Mouse (Mus musculus) layer of hippocampus, adult 8-10 months (tissue): ENCODE measurements at regions not wholly inside any gene's neighbourhood (a gene's known extent, or its start where the extent isn't known, plus 50 kb on each side); places are given as distances from the start of the nearest gene placed in this dataset.
"Not testable (repeated sequence)": the region's sequence is repeated elsewhere in the genome, so short reads cannot be mapped to it uniquely, and the experiment has no call there.

Experiments used
- DNase-seq, 2 experiments: peaks; one replicate each; pipeline ENCODE4 v3.0.0; 2022; ENCODE audit warnings: low spot score in 2 of 2

DNA sequence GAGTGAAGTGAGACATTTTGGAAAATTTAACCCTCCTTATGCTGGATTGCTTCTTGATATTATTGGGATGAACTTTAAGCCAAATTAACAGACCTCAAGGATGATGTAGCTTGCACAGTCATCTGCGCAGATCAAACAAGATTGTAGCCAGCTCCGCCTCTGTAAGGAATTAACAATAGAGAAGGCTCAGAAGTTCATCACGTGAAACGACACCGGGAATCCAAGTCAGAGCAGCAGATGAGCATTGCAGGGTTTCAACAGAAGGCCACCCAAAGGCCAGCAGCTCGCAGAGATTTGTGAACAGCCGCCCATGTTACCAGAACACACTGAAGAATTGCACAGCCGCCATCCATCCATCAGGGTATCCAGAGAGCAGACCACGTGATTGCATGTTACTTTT, 391.1 kb downstream of the Med10 start:
- no peak for DNase-seq

DNA sequence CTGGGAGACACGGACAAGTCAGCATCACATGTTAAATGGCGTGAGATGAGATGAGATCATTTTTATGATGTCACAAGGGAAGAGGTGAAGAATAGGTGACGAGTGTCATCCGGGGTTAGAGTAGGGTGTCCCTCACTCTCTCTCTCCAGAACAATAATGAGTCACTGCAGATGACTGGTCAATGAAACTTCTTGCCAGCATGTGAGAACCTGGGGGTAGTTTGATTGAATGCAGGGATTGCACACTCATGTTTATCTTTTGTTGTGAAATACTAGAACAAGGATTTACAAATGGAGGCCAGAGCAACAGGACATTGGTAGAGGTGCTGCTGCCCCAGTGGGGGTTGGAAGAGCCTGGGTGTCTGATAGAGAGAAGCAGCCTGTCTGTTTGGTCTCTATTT, 393.7 kb downstream of the Med10 start:
- DNase-seq = no peak

DNA sequence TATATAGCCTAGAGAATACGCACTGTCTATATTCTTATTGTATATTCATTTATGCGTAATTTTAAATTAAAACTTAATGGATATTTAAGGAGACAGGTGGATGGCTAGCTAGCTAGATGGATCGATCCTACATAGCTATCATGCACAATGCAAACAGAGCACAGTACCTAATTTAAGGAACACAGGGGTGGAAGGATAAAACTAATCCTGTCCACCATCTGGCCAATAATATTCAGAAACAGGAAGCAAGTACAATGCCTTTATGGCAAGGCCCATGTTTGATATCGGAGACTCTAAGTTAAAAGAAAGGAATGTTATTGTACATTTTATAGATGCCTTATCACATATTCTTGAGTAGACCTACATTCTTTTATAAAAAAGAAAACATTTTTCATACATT, 396.4 kb downstream of the Med10 start:
- DNase-seq = no peak

DNA sequence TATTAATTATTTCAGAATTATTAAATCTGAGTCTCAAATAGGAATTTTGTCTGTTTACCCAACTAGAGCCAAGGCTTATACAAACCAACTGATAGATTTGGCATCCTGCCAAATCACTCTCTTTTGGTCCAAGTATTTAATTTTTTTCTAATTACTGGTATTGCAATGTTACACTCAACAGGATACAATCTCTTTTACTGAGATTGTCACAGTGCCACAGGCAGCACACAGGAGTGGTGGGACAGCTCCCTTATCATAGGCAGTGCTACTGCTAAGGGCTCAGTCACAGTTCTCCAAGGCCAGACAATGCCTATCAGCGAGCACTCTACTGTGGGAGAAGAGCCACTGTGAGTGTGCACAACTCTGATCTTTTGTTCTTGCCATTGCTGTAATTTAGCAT, 396.9 kb downstream of the Med10 start:
- DNase-seq = no peak

DNA sequence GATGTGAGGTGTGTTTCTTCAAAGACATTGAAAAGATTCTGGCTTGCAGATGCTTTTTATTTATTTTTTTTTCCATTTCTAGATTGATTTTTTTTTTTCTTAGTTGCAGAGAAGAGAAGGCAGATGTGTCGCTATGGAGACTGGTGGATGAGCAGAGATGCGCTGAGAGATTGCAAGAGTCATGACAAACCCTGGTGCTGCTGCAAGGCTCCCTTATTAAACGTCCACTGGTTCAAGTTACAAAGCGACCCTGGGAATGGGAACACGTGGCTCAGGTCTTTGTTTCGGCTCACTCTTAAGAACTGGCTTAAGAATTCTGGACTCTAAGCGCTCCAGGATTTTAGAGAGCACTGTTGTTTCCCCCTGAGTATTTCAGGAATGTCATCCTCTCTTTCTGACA, 403.1 kb downstream of the Med10 start:
- no peak for DNase-seq

DNA sequence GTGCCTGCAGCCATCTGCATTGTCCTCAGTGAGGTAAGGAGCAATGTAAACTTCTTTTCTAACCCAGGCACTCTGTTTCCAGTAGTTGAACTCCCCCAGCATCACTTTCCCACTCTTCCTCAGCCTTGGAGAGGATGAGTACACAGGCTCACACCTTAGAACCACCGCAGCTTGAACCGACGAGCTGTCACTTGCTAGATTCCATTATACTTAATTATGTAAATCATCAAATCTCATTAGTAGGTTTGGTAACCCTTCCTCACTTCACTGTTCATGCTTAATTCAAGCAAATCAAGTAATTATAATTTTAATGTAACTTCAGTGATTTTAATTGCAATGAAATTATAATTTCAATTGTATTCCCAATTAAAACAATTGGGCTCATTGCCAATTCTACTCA, 408.0 kb downstream of the Med10 start:
- DNase-seq = no peak

DNA sequence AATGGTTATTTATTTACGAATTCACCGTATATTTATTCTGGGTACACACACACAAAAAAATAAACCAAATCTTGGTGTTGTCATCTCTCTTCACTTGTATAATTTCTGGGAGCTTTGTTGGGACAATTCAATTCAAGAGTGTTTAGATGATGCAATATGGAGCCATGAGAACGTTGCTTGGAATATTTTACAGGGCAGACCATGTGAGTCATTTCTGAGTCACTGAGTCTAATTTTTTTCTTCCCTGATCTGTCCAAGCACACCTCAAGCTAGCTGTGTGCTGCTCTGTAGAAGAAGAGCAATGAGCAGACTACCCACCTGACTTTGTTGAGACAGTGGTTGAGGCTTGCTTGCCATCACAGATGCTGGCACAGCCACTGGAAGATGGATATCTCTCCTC, 410.8 kb downstream of the Med10 start:
- no peak for DNase-seq

DNA sequence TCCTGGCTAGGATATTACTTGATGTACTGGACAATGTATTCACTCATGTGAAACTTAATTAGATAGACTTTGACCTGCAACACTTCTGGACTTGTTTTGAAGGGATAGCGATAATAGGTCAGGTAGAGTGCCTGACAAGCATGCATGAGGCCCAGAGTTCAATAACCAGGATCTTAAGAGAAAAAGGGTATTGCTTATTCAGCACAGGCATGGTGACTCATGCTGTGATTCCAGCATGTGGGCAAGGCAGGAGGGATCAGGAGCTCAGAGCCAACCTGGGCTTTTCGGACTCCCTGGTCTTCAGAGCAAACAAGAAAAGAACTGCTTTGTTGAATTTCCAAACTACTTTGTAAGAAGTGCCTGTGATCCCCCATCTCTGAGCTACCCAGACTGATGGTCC, 411.4 kb downstream of the Med10 start:
- no peak for DNase-seq

DNA sequence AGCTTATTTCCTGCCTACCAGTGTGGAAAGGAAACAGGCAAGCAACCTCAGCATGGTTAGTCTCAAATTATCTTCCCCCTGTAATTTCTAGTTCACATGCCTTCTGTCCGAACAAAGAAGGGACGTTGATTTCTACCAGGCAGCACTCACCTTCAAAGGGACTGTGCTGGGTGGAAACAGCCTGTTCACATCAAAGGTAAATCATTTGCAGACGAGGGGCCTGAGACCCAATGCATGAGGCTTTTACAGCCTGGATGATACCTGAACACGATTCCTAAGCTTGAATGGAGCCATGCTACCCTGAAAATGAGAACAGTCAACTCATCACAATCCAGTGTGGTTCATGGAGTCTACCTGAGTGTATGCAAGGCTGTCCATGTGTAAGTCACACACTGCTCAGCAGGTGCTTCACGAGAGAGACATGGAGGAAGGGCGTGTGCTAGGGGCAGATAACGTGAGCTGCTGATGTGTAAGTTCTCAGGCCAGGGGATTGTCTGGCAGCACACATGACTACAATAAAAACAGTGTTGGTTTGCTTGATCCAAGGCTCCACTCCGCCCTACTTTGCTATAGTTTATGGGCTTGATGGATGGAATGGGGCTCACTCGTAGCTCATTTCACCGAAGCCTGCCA, 411.9 kb downstream of the Med10 start:
- no peak for DNase-seq

DNA sequence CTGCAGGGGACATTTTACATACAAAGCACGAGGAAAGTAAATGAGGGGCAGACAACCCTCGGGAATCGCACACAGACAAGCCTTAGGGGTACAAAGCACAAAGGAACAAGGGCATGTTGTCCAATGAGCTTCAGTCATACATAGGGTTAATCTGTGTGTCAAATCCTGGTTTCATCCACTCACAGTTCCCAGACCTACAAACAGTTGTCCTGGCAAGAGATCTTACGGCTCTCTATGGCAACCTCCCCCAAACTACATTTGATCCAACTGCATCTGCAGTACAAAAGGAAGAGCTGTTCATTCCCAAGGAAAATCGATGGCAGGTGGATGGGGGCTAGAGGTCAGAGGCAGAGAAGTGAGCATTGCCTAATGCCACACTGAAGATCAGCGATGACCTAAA, 413.9 kb downstream of the Med10 start:
- no peak for DNase-seq

DNA sequence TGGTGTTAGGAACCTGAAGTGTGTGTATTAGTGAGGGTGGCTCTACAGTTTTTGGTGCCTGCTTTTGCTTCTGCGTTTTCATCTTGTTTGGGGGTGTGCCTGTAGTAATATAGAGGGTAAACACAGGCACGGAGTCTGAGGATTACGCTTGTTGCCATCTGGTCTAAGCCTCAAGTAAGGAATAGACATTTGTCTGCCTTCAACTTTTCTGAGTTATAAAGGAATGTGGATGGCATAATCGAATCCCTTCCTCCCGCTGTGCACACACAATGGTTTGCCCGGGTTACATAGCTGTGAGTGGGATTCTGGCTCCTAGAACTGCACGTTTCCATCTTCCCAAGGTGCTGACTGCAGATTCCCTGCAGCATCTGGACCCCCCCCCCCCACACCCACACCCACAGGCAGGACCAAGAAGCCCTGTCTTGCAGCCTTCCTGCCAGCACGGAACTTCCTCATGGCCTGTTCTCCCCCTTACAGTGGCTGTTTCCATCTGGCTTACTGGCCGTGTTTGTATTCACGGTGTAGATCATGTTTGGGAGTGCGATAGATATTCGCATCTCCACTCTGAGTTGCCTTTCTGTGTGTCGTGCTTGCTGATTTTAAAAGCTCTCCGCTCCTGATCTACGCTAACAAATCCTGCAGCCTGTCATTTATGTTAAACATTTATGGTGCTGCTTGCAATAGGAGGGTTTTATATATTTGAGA, 415.4 kb downstream of the Med10 start:
- DNase-seq = no peak

DNA sequence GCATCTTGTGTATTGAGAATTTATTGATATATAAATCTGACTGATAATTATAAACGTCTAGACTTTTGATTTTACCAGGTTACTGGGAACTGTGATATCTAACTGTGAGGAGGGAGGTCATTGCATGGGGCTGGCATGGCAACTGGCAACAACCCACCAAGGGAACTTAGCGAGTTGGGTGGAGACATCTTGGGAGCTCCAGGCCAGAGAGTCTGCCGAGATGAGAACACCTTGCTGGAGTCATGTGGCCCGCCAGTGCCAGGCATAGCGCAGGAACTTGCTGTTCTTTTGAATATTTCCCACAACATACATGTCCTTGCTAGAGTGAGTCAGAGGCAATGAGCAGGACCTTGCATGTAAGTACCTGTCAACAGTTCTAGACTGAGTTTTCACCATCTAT, 413.9 kb downstream of the Ice1 start:
- no peak for DNase-seq

DNA sequence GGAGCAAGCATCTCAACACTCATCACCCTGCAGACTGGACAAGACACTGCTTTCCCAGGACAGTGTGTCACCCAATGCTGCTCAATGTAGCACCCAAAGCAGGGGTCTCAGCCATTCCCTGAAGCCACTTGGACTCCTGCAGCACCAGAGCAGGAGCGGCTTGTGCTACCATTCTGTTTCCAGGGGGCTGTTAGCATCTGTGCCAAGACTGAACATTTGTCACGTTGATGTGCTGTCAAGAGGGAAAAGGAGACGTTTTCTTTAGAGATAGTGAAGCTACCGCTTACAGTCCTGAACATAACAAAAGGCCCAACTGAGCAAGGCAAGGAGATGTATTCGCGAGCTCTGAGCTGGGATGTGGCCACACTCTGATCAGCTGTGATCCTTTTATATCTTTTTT, 410.3 kb downstream of the Ice1 start:
- no peak for DNase-seq

DNA sequence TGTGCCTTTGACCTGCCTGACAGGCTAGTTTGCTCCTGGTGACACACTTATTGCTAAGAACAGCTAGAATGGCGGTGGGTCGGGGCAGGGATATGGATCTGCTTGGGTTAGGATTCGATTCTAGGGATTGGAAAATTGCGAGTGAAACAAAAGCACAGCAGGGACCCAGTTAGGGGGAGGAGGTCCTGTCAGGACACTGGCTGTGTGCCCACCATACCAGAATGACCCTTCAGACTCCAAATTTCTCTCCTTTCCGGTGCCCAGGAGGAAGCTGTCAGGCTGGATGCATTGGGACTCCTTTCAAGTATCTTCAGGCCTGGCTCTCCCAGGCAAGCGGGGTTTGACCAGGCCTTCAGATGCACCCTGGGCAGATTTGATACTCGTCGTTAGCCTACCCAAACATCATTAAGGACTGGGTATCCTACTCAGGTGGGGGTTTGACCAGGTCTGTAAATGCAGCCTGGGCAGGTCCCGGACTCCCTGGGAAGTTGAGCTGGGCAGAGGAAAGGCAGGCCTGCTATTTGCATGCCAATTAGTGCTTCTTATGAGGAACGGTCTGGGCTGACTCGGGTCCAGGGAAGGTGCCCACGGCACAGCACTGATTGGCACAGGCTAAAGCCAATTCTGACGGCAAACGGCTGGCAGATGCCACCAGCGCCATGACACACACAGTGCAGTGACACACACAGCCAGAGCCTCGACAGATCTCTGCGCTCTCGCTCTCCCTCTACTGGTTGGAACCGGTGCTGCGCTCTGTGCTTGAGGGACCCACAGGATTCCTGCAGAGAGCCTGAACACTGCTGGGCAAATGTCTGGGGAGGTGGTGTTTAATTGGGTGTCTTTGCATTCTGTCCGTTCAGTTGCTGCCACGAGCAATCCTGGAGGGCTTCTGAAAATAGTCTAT, 403.3 kb downstream of the Ice1 start:
- DNase-seq = peak; percentile 69 to 88

DNA sequence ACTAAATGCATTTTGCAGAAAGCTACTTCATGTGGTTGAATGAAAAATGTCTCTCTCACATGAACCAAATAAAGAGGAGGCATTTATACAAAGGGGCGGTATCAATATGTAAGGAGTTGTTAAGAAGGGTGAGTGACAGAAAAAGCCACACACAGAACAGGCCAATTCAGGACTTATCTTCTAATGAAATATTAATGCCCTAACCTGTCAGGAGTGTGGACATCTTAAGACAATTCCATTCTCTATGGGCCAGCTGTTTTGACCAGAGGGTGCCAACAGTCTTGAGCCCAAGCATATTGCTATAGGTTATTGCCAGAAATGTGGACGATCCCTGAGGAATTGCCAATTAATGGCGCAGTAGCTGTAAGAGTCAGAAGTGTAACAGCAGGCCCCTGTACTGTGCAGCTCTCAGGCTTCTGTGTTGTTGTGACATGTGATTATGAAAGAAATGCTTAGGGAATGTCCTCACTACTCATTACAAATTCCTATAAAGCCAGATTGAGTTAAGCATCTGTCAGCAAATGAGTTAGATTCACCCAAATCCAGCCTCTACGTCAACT, 393.8 kb downstream of the Ice1 start:
- no peak for DNase-seq

DNA sequence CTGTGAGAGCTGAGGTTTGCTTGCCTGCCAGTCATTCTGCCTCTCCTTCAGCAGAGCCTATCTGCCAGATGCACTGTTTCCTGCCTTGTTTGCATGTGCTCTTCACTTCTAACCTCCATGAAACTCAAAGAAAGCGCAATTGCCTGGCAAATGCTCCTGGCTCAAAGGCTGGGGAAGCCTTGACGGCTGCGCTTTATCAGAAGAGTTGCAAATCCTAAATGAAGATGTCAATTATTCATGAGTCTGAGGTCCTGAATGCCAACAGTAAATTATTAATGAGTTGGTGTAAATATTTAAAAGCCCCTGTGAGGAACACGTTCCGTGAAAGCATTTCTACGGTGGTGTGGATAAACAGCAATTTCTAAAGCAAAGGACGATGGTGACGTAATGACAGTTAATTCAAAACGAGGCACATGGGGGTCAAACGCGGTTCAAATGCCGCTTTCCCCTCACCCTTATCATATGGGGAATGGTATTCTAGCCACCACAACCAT, 377.4 kb downstream of the Ice1 start:
- no peak for DNase-seq

DNA sequence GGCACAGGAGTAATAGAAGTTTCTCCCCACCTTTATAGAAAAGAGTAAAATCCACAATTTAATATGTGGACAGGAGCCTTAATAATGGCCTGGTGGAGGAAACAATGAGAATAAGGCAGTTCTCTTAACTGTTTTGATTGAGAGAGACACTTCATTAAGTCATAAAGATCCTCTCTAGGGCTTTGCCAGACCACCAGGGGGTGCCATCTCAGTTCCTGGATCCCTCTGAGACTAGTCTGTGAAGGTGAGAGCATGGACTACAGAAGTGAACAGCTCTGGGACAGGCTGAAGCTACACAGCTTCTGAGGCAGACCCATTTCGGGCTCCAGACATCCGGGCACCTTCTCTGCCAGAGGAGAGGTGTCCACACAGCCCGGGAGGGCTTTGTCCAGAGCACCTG, 373.8 kb downstream of the Ice1 start:
- DNase-seq = no peak

DNA sequence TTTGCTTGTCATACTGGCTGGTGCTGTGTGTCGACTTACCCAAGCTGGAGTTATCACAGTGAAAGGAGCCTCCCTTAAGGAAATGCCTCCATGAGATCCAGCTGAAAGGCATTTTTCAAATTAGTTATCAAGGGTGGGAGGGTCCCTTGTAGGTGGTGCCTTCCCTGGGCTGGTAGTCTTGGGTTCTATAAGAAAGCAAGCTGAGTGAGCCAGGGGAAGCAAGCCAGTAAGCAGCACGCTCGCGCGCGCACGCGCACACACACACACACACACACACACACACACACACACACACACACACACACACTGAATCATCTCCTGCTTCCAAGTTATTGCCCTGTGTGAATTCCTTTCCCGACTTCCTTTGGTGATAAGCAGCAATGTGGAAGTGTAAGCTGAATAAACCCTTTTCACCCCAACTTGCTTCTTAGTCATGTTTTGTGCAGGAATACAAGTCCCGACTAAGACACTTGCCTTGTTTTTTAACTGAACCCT, 360.5 kb downstream of the Ice1 start:
- DNase-seq = not testable (repeated sequence)

DNA sequence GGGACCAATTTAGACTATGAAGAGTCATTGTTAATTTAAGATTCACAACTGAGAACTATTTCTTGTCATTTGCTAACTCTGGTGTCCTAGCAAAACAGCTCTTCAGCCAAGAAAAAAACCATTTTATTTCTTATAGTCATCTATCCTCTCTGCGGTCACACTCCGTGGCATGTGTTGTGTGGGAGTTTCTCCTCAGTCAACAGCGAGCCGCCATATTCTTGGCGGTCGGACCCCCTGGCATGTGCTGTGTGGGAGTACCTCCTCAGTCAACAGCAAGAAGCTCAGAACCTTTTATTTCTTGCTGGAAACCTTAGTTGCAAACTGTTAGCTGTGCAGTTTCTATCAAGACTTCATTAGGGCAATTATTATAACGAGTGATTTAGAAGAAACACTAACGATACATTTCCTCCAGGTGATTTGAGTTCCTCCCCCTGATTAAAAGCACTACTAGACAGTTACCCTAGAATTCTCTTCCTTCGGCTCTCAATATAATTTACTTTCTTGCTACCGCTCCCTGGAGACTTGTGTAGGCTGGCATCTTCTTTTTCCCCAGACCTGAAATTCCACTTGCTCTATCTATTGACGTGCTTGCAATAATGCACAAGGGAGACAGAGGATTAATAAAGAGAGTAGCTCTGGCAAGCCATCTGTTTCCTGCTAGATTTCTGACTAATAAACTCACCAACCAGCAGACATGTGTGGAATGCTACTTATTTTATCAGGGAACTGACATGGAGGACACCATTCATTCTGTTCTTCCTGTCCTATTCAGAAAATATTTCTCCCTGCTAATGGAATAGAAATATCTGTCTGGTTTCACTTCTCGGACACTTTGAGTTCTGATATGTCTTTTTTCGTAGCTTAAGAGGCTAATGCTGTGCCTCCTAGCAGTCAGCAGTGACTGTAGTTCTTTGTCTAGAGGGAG, 359.5 kb downstream of the Ice1 start:
- peak; percentile 89 to 90 for DNase-seq

DNA sequence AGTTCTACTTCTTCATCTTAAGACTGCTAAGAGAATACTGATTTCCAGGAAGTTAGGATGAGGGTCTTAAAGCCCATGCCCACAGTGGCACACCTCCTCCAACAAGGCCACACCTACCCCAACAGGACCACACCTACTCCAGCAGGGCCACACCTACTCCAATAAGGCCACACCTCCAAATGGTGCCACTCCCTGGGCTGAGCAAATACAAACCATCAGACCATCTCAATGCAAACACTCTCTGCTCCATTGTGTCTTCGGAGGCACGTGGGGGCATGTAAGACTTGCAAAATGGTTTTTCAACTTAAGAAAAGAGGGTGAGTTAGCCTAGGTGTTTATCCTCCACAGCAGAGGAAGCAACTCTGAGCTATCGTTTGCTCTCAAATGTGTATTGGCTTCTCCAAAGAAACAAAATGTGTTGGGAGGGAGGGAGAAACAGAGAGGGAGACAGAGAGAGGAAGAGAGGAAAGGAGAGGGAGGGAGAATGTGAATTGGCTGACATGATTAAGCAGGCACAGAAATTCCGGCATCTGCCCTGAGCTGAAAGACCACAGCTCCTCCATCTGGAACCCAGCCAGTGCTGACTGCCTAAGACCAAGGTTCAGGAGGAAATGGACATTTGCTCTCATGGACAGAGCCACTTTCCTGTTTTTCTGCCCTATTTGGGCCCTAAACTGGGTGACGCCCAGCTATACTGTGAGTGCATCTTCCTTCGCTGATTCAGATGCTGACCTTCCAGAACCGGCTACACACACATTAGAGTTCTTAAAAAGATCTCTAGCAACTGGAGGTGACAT, 356.2 kb downstream of the Ice1 start:
- no peak for DNase-seq
